Mouse (Mus musculus): ENCODE results near the gene Dixdc1.

GRCm38 (mm10) chr9:50632016-50632688 is 107.2 kb downstream of the Dixdc1 start:
- TF ChIP-seq CTCF (conservative IDR thresholded peaks at IDR 0.05; ENCODE audit: insufficient read depth, insufficient read length, low read depth, low read length) (no peak), POLR2A (IDR thresholded peaks at IDR 0.05; ENCODE audit: low read depth, low read length) (no peak)

Measured in kidney, adult 2 months (tissue).